Mouse (Mus musculus): ENCODE data around the gene Akap5. TPM values are rescaled to one million over a fixed set of nuclear protein-coding genes. Genes with fewer than 3 reads are reported as not detected.

Gene Akap5
- polyA plus RNA-seq, 1 experiment from 2014 or later = 1.2 TPM

DNA sequence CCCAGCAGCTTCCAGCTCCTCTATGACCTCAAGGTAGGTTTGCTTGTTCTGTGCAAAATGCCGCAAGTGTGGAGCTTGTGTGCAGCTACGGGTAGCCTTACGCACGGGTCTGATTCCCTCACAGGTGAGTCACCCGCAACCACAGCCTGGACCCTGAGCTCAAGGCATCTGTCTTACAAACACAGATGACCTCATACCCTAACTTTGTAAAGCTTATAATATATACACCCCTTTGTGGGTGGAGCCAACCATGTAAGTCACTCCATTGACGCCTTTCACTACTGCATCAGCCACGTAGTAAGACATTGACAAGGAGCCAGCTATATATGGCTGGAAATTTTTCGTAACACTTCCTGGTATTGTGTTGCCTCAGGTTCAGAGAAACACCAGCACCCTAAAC, 12.7 kb upstream of the Akap5 start:
- ATAC-seq (ENCODE audit: insufficient number of reproducible peaks, low FRiP score, low TSS enrichment, low read depth) = no peak
- WGBS = 81% methylated on average over 8 of the region's 8 CpGs
- no peak overlapping the region for H3K27ac ChIP-seq

DNA sequence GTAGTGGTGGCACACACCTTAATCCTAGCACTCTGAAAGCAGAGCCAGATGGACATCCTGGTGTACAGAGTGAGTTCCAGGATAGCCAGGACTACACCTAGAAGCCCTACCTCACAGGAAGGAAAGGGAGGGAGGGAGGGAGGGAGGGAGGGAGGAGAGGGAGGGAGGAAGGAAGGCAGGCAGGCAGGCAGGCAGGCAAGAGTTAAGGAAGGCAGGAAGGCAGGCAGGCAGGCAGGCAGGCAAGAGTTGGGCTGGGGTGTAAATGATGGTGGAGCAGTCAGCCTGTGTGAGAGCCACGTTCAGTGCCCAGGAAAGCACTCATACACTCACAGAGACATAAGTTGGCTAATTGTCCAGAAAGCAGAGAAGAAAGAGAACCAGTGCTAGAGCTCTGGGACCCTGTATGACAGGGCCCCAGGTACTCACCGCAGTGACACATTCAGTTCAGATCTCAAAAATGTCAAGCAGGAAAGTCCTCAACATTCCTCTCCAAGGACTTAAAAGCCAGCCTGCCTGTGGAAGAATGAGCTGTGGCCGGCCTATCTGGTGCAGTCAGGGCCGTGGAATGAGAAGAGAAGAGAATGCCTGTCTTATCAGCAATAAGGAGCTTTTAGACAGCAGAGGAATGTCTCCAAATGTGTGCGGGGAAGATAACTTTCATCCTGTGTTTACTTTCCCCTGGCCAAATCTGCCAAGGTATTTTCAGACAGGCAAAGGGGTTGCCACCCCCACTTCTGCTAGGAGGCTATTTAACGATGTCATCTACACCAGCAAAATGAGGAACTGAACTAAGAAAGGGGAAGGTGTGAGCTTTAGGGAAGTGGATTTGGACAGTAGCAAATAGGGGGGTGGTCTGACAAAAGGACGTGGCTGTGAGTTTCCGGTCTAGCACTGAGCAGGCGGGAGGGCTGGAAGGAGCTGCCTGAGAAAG, 6.1 kb upstream of the Akap5 start:
- Histone ChIP-seq H3K27ac (no peak overlapping the region), H3K27me3 (no peaks in the 10 kb centered on the region), H3K9ac (no peak overlapping the region), H3K4me3 (no peak overlapping the region), H3K36me3 (peaks cover 49% of the 10 kb centered on the region), H3K9me3 (no peaks in the 10 kb centered on the region), H3K4me1 (no peaks in the 10 kb centered on the region), H3K4me2 (no peak overlapping the region)
- ATAC-seq (ENCODE audit: insufficient number of reproducible peaks, low FRiP score, low TSS enrichment, low read depth) = no peak
- whole genome bisulfite sequencing = 57% methylated on average over 9 of the region's 9 CpGs

More for the DNA sequence above, 12.7 kb upstream of the Akap5 start:
- peaks cover 5% of the 10 kb centered on the region for H3K4me1 ChIP-seq
- H3K4me3 ChIP-seq = no peak overlapping the region
- H3K4me2 ChIP-seq = no peak overlapping the region
- no peaks in the 10 kb centered on the region for H3K27me3 ChIP-seq
- no peak overlapping the region for H3K9ac ChIP-seq
- H3K9me3 ChIP-seq = no peaks in the 10 kb centered on the region
- H3K36me3 ChIP-seq = peaks cover 35% of the 10 kb centered on the region

DNA sequence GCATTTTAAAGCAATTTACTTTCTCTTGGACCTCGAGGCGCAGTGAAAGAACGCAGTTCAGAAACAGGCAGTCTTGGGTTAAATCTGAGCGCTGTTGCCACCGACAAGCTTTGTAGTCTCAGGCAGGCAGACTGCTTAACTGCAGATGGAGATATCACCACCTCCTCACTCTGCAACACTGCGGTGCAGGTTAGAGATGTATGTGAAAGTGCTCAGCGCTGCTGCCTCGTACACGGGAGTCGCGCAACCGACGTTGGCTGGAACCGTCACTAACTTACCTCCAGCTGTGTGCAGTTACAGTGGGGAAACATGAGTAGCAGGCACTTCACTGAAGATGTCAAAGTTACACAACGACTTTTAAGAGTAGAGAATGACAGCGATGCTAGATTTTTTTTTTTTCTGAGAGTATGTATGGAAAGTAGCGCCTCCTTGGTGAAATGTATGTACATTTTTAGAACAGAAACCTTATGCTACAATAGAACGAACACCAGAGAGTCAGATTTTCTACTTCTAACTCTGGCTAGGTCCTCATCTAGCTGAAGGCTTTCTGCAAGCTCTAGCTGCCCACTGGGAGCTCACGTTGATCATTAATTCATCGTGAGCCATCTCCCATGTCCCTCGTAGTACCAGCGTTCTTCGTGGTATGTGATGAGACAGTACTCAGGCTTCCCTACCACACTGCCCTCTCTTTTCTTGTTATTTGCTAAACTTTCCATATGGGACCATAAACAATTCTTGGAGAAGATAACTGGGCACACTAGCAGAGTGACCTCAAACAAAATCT, 1.9 kb downstream of the Akap5 start:
- WGBS = 88% methylated on average over 23 of the region's 23 CpGs
- H3K27me3 ChIP-seq = no peaks in the 10 kb centered on the region
- H3K36me3 ChIP-seq = peaks cover 4% of the 10 kb centered on the region; the same call in 1 of the 2 replicates
- H3K4me1 ChIP-seq = peaks cover 11% of the 10 kb centered on the region
- H3K27ac ChIP-seq = no peak overlapping the region
- H3K9me3 ChIP-seq = no peaks in the 10 kb centered on the region
- H3K4me3 ChIP-seq = no peak overlapping the region
- H3K4me2 ChIP-seq = no peak overlapping the region
- no peak overlapping the region for H3K9ac ChIP-seq
- no peak for ATAC-seq (ENCODE audit: insufficient number of reproducible peaks, low FRiP score, low TSS enrichment, low read depth)

DNA sequence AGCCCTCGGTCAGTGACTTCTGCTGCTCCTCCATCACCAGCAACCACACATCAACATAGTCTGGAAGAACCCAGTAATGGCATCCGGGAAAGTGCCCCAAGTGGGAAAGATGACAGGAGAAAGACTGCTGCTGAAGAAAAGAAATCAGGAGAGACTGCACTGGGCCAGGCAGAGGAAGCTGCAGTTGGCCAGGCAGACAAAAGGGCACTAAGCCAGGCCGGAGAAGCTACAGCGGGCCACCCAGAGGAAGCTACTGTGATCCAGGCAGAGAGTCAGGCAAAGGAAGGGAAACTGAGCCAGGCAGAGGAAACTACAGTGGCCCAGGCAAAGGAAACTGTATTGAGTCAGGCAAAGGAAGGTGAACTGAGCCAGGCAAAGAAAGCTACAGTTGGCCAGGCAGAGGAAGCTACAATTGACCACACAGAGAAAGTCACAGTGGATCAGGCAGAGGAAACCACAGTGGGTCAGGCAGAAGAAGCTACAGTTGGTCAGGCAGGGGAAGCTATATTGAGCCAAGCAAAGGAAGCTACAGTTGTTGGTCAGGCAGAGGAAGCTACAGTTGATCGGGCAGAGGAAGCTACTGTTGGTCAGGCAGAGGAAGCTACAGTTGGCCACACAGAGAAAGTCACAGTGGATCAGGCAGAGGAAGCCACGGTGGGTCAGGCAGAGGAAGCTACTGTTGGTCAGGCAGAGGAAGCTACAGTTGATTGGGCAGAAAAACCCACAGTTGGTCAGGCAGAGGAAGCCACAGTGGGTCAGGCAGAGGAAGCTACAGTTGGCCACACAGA, 4.1 kb downstream of the Akap5 start:
- ATAC-seq (ENCODE audit: insufficient number of reproducible peaks, low FRiP score, low TSS enrichment, low read depth) = no peak
- WGBS = 86% methylated on average over 6 of the region's 6 CpGs

DNA sequence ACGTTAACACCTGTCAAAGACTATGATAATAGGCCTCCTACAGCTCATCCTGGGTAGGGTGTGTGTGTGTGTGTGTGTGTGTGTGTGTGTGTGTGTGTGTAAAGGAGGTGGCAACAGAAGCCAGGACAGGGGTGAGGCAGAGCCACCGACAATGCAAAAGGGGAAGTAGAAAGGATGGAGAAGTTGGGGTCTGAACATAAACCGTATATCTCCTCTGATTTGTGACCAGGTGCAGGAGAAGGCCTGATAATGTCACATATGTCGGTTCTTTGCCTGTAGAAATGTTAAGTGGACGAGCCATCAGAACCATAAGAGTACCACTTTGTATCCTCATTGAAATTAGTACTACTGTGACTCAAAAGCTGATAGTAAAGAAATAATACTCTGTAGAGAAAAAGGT, 9.0 kb downstream of the Akap5 start:
- H3K9me3 ChIP-seq = no peaks in the 10 kb centered on the region
- H3K4me3 ChIP-seq = no peak overlapping the region
- no peak overlapping the region for H3K9ac ChIP-seq
- no peaks in the 10 kb centered on the region for H3K27me3 ChIP-seq
- no peak for ATAC-seq (ENCODE audit: insufficient number of reproducible peaks, low FRiP score, low TSS enrichment, low read depth)
- no peak overlapping the region for H3K27ac ChIP-seq
- WGBS = 89% methylated on average over 5 of the region's 5 CpGs
- H3K4me1 ChIP-seq = no peaks in the 10 kb centered on the region
- H3K4me2 ChIP-seq = no peak overlapping the region
- no peaks in the 10 kb centered on the region for H3K36me3 ChIP-seq

More for the DNA sequence above, 4.1 kb downstream of the Akap5 start:
- no peak overlapping the region for H3K27ac ChIP-seq
- H3K36me3 ChIP-seq = peaks cover 4% of the 10 kb centered on the region; the same call in 1 of the 2 replicates
- no peak overlapping the region for H3K4me3 ChIP-seq
- no peaks in the 10 kb centered on the region for H3K27me3 ChIP-seq
- H3K4me1 ChIP-seq = peaks cover 11% of the 10 kb centered on the region
- H3K9ac ChIP-seq = no peak overlapping the region
- H3K9me3 ChIP-seq = no peaks in the 10 kb centered on the region
- H3K4me2 ChIP-seq = no peak overlapping the region

DNA sequence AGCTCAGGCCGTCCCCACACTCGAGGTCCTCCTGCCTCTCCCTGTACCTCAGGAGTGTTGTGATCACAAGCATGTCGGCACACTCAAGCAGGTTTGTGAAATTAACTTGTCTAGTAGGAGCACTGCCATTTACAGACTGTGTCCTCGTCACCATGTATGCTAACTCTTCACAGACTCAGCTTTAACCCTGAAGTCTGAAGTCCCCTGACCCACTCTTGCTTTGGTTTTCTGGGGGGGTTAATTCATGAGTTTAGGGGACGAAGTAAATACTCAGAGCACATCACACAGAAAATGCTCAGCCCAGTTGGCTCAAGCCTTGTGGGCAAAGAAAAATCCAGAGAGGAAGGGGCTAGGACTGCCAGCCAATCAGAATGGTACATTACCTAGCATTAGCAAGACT, 10.9 kb downstream of the Akap5 start:
- no peaks in the 10 kb centered on the region for H3K27me3 ChIP-seq

DNA sequence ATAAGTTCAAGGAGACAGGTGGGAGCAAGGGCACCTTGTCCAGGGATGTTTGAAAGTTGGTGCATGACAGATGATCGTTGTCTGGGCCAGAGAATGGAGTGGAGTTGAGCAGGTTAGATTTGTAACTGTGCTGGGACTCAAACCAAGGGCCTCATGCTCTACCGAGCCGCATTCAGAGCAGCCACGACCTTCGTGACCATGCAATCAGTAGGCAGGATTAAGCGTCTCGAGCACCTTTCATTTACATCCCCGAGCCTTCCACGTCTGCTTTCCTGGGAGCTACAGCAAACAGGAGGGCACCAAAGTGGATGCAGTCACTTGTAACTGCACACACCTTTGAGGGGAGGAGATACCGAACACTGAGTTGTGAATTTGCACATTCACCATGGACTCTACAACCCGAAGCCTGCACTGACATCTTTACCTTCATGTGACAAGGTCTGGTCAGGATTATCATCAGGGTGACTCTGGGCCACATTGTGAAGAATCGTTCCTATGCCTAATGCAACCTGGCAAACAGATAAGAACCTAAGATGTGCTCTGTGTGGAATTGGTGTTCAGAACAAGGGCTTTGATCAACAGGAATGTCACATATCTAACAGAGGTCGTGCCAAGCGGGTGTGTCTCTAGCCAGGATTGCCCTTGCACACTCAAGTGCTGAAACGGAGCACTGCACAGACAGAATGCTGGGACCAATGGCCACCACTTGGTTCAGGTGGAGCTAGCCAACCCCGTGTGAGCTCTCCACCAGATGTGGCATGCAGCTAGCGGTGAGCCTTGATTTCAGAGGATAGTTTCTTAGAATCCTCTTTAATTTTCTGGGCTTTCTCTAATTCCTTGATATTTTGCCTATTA, 11.6 kb downstream of the Akap5 start:
- Histone ChIP-seq H3K27me3 (no peaks in the 10 kb centered on the region), H3K4me3 (no peak overlapping the region), H3K36me3 (no peaks in the 10 kb centered on the region), H3K4me1 (no peaks in the 10 kb centered on the region), H3K4me2 (no peak overlapping the region), H3K27ac (no peak overlapping the region), H3K9me3 (no peaks in the 10 kb centered on the region), H3K9ac (no peak overlapping the region)
- no peak for ATAC-seq (ENCODE audit: insufficient number of reproducible peaks, low FRiP score, low TSS enrichment, low read depth)
- WGBS = 80% methylated on average over 17 of the region's 17 CpGs

More for the DNA sequence above, 10.9 kb downstream of the Akap5 start:
- no peaks in the 10 kb centered on the region for H3K36me3 ChIP-seq
- no peaks in the 10 kb centered on the region for H3K9me3 ChIP-seq
- H3K4me2 ChIP-seq = no peak overlapping the region
- 81% methylated on average over 5 of the region's 5 CpGs for WGBS
- ATAC-seq (ENCODE audit: insufficient number of reproducible peaks, low FRiP score, low TSS enrichment, low read depth) = no peak
- H3K4me1 ChIP-seq = no peaks in the 10 kb centered on the region
- no peak overlapping the region for H3K4me3 ChIP-seq
- no peak overlapping the region for H3K9ac ChIP-seq
- H3K27ac ChIP-seq = no peak overlapping the region

DNA sequence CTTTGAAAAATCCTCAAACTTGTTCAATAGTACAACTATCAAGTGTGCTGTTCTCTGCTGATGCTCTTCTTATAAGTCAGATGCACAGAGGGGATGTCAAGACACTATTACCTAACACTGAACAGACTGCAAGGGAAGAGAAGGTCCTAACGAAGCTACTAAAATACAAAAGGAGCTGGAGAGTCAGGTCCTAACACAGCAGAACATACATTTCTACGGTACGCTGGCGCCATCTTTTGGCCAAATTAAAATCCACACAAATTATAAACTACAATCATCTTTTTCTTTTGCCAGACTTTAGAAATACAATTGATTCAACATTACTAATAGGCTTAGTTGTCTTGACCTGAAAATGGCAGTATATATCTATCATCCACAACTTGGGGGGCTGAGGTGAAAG, 16.4 kb downstream of the Akap5 start:
- no peaks in the 10 kb centered on the region for H3K9me3 ChIP-seq
- no peaks in the 10 kb centered on the region for H3K4me1 ChIP-seq
- H3K27ac ChIP-seq = no peak overlapping the region
- no peak for ATAC-seq (ENCODE audit: insufficient number of reproducible peaks, low FRiP score, low TSS enrichment, low read depth)
- 8% methylated on average over 4 of the region's 4 CpGs for WGBS
- H3K27me3 ChIP-seq = no peaks in the 10 kb centered on the region
- H3K9ac ChIP-seq = no peak overlapping the region
- H3K36me3 ChIP-seq = no peaks in the 10 kb centered on the region
- H3K4me3 ChIP-seq = no peak overlapping the region
- H3K4me2 ChIP-seq = no peak overlapping the region

DNA sequence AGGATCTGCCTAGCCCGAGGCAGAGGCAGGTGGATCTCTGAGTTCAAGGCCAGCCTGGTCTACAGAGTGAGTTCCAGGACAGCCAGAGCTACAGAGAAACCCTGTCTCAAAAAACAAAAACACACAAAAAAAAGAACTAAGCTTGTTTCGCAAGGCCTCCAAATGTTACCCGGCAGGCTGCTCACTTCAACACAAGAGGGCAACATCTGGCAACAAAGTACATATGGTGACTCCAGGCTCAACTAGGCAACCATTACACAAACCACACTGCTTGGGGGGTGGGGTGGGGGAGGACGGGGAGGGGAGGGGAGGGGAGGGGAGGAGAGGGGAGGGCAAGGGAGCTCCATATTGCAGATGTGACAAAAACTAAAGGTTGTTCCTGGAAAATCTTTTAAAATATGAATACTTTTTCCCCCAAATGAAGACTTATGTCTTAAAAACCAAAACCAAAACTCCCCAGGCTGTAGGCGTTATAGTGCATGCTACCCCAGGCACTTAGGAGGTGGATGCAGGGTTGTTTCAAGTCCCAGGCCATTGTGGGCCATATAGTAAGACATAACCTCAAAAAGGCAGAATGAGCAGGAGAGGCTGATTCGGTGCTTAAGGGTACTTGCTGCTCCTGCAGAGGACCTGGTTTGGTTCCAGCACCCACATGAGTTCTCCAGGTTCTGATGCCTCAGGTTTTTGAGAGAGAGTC, 21.2 kb downstream of the Akap5 start:
- Histone ChIP-seq H3K36me3 (peaks cover 22% of the 10 kb centered on the region), H3K27me3 (no peaks in the 10 kb centered on the region), H3K4me1 (no peaks in the 10 kb centered on the region), H3K9me3 (no peaks in the 10 kb centered on the region), H3K4me2 (no peak overlapping the region), H3K9ac (no peak overlapping the region), H3K27ac (no peak overlapping the region), H3K4me3 (no peak overlapping the region)
- 77% methylated on average over 5 of the region's 6 CpGs for WGBS
- ATAC-seq (ENCODE audit: insufficient number of reproducible peaks, low FRiP score, low TSS enrichment, low read depth) = no peak

DNA sequence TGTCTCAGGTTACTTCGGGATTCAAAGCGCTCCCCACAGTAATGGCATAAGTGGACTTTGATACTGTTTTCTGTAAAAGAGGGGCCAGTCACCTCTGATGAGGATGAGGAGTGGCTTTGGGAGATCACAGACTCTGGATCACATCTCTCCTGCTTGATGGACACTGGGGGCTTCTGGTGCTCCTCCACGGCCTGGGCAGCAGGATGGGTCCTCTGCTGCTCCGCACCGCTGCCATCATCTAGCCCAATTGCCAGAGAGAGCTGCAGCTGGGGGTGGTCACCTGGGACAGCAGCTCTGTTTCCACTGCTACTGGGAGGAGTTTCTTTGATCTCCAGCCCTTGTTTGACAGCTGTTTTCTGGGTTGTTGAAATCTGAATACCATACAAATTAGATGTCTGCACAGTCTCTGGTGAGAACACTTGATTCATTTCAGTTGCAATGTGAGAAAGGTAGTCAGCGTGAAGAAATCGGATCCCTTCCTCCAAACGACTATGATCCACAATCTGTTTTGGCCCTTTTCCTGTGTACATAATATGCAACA, 25.1 kb downstream of the Akap5 start:
- Histone ChIP-seq H3K4me3 (no peak overlapping the region), H3K36me3 (peaks cover 40% of the 10 kb centered on the region), H3K4me2 (no peak overlapping the region), H3K9ac (no peak overlapping the region), H3K27ac (no peak overlapping the region), H3K27me3 (no peaks in the 10 kb centered on the region), H3K4me1 (no peaks in the 10 kb centered on the region), H3K9me3 (no peaks in the 10 kb centered on the region)
- ATAC-seq (ENCODE audit: insufficient number of reproducible peaks, low FRiP score, low TSS enrichment, low read depth) = no peak
- 69% methylated on average over 8 of the region's 8 CpGs for WGBS

Measured in limb, embryonic 15.5 days (tissue).